Mouse (Mus musculus) ovary, postnatal 36 days (tissue): Measurements from ENCODE around the gene Mto1.
A peak's percentile ranks its signal among the peaks of the same experiment; 100 is the strongest.
"Not testable (repeated sequence)": the region's sequence is repeated elsewhere in the genome, so short reads cannot be mapped to it uniquely, and the experiment has no call there.

Source experiments
- DNase-seq: peaks from one replicate; pipeline ENCODE4 v3.0.0; 2022; ENCODE audit warnings: low spot score, mixed read lengths

The Mto1 gene

GRCm38 (mm10) chr9:78506002-78506721, 58.2 kb downstream of the Mto1 start:
- no peak for DNase-seq

- DNase-seq = no peak
Observed at GRCm38 (mm10) chr9:78506722-78507077, 58.7 kb downstream of the Mto1 start.

- DNase-seq = no peak
Observed at GRCm38 (mm10) chr9:78508106-78508786, 60.2 kb downstream of the Mto1 start.

DNA sequence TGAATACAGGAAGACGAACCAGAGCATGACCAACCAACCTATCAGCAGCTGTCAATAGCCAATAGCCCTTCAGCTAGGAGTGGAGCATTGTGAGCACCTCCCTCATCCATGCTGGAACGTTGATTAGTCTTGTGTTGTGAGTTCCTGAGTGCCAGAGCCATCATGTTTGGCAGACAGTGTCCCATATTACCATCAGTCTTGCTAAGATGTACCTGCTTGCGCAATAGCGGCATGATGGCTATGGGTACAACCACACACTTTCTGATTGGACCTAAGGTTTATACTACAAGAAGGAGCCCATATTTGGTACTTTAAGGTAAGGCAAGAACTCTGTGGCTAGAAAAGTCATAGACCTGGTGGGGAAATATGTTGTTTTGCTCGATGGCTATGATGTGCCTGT, 63.7 kb downstream of the Mto1 start:
- DNase-seq = no peak

GRCm38 (mm10) chr9:78513776-78514500, 65.9 kb downstream of the Mto1 start:
- no peak for DNase-seq

- no peak for DNase-seq
Observed at GRCm38 (mm10) chr9:78514681-78515080, 66.7 kb downstream of the Mto1 start.

- DNase-seq = no peak
Observed at GRCm38 (mm10) chr9:78516125-78516524, 68.1 kb downstream of the Mto1 start.

DNA sequence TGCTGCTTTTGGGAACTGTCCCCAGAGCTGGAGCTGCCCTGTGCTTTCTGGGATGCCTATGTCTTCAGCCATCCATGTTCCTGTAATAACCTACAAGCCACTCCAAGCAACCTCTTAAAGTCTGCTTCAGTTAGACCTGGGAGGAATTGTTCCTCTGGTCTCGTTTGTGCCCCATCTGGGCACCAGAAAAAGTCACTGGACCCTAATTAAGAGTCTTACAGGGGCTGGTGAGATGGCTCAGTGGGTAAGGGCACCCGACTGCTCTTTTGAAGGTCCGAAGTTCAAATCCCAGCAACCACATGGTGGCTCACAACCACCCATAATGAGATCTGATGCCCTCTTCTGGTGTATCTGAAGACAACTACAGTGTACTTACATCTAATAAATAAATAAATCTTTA, 69.2 kb downstream of the Mto1 start:
- not testable (repeated sequence) for DNase-seq

- DNase-seq = peak; percentile 41
Observed at GRCm38 (mm10) chr9:78520127-78520779, 72.2 kb downstream of the Mto1 start.

- DNase-seq = peak; percentile 60
Observed at GRCm38 (mm10) chr9:78520780-78521601, 73.0 kb downstream of the Mto1 start.

DNA sequence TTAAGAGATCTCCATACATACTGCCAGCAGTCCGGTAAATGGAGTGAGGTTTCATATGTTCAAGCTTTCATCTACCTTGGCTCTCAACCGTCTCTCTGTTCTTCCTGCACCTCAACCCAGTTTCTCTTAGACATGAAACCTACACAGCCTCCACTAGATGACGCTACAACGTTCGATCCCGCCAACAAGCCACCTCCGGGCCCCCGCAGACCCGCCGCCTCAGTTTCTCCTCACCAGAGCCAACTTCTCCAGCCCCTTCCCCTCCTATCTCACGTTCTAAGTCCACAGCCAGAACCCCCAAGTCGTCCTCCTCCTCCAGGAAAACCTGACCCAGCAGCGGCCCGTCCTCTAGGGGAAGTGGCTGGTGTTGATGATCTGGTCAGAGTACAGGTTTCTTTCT, 73.7 kb downstream of the Mto1 start:
- peak; percentile 18 for DNase-seq
